Mouse (Mus musculus) MEL (cell line): ENCODE data around the gene Vmn1r32. TPM values are rescaled to one million over a fixed set of nuclear protein-coding genes. Genes with fewer than 3 reads are reported as not detected.

Experiments used
- DNase-seq: peaks from one replicate; pipeline ENCODE4 v3.0.0; 2011; ENCODE audit warnings: low read depth, low spot score
- H3K27ac ChIP-seq: 2 replicates; pipeline ENCODE4 v1.5.1; 2012; ENCODE audit warnings: low read depth, mild to moderate bottlenecking, control low read depth, low read length, moderate library complexity; ENCODE audit not compliant: control insufficient read depth
- H3K27me3 ChIP-seq, 2 experiments: fragments of 150-350 bp in 1 of 2; sonication (generic) in 1 of 2; 2 replicates each; pipeline ENCODE4 v1.6.1; 2012; ENCODE audit warnings: low read length in 2 of 2, mild to moderate bottlenecking in 2 of 2, improper control_type of control experiment in 1 of 2, moderate library complexity in 1 of 2; ENCODE audit not compliant: insufficient read depth in 2 of 2, control insufficient read depth in 1 of 2
- H3K36me3 ChIP-seq, 2 experiments: 2 replicates each; pipeline ENCODE4 v1.6.1; 2012 to 2014; ENCODE audit warnings: low read length in 2 of 2, improper control_type of control experiment in 1 of 2, inconsistent platforms in 1 of 2, mild to moderate bottlenecking in 1 of 2; ENCODE audit not compliant: insufficient read depth in 2 of 2, control insufficient read depth in 1 of 2
- H3K4me1 ChIP-seq, 2 experiments: fragments of 150-350 bp in 1 of 2; sonication (generic) in 1 of 2; 2 replicates each; pipeline ENCODE4 v1.6.1; 2012; ENCODE audit warnings: low read length in 2 of 2, improper control_type of control experiment in 1 of 2, mild to moderate bottlenecking in 1 of 2; ENCODE audit not compliant: insufficient read depth in 2 of 2, control insufficient read depth in 1 of 2
- H3K4me3 ChIP-seq, 2 experiments: fragments of 150-350 bp in 1 of 2; sonication (generic) in 1 of 2; 2 replicates each; pipeline ENCODE4 v1.5.1; 2012; ENCODE audit warnings: low read depth in 2 of 2, low read length in 2 of 2, mild to moderate bottlenecking in 2 of 2, moderate library complexity in 2 of 2, control low read depth in 1 of 2, improper control_type of control experiment in 1 of 2; ENCODE audit not compliant: control insufficient read depth in 1 of 2, insufficient read depth in 1 of 2
- H3K79me2 ChIP-seq: 2 replicates; pipeline ENCODE4 v1.6.1; 2012; ENCODE audit warnings: mild to moderate bottlenecking, low read length, moderate library complexity; ENCODE audit not compliant: control insufficient read depth, poor library complexity, insufficient read depth
- H3K9ac ChIP-seq: 2 replicates; pipeline ENCODE4 v1.6.1; 2012; ENCODE audit warnings: low read depth, mild to moderate bottlenecking, control low read depth, low read length, moderate library complexity; ENCODE audit not compliant: control insufficient read depth, poor library complexity, severe bottlenecking
- H3K9me3 ChIP-seq: fragments of 150-350 bp; sonication (generic); replicated peaks from 2 replicates; pipeline ENCODE4 v1.6.1; 2012; ENCODE audit warnings: mild to moderate bottlenecking, low read length, improper control_type of control experiment, moderate library complexity; ENCODE audit not compliant: insufficient read depth
- CHD1 ChIP-seq: IDR thresholded peaks from 2 replicates; pipeline ENCODE4 v1.6.1; 2012; ENCODE audit warnings: low read depth, mild to moderate bottlenecking, inconsistent platforms, low read length, improper control_type of control experiment
- CHD2 ChIP-seq: IDR thresholded peaks from 2 replicates; pipeline ENCODE4 v1.6.1; 2011; ENCODE audit warnings: low read length, improper control_type of control experiment
- ELF1 ChIP-seq: IDR thresholded peaks from 2 replicates; pipeline ENCODE4 v1.6.1; 2014; ENCODE audit warnings: low read depth, mild to moderate bottlenecking, inconsistent platforms, low read length, improper control_type of control experiment, moderate library complexity
- GABPA ChIP-seq: IDR thresholded peaks from 2 replicates; pipeline ENCODE4 v1.6.1; 2012; ENCODE audit warnings: low read depth, mild to moderate bottlenecking, inconsistent platforms, low read length, improper control_type of control experiment, moderate library complexity
- GATA1 ChIP-seq: IDR thresholded peaks from 2 replicates; pipeline ENCODE4 v1.6.1; 2011; ENCODE audit warnings: low read depth, low read length, improper control_type of control experiment
- HCFC1 ChIP-seq: IDR thresholded peaks from 2 replicates; pipeline ENCODE4 v1.6.1; 2012; ENCODE audit warnings: low read depth, mild to moderate bottlenecking, inconsistent platforms, low read length, improper control_type of control experiment, moderate library complexity
- JUND ChIP-seq: IDR thresholded peaks from 2 replicates; pipeline ENCODE4 v1.6.1; 2011; ENCODE audit warnings: low read depth, mild to moderate bottlenecking, improper control_type of control experiment, low read length
- KAT2A ChIP-seq: conservative IDR thresholded peaks from 2 replicates; pipeline ENCODE4 v1.6.1; 2012; ENCODE audit warnings: low read depth, low read length, improper control_type of control experiment, inconsistent platforms
- MAFK ChIP-seq: IDR thresholded peaks from 2 replicates; pipeline ENCODE4 v1.6.1; 2011; ENCODE audit warnings: low read depth, mild to moderate bottlenecking, low read length, improper control_type of control experiment, borderline replicate concordance
- MAZ ChIP-seq: IDR thresholded peaks from 2 replicates; pipeline ENCODE4 v1.6.1; 2012; ENCODE audit warnings: low read depth, mild to moderate bottlenecking, inconsistent platforms, low read length, improper control_type of control experiment
- MEF2A ChIP-seq: IDR thresholded peaks from 2 replicates; pipeline ENCODE4 v1.6.1; 2014; ENCODE audit warnings: low read depth, mild to moderate bottlenecking, inconsistent platforms, low read length, improper control_type of control experiment; ENCODE audit not compliant: poor library complexity, insufficient replicate concordance, severe bottlenecking; ENCODE audit errors: extremely low read depth
- MXI1 ChIP-seq: IDR thresholded peaks from 2 replicates; pipeline ENCODE4 v1.6.1; 2011; ENCODE audit warnings: mild to moderate bottlenecking, low read depth, low read length, improper control_type of control experiment
- MYB ChIP-seq: IDR thresholded peaks from 2 replicates; pipeline ENCODE4 v1.6.1; 2011; ENCODE audit warnings: mild to moderate bottlenecking, low read depth, low read length, improper control_type of control experiment
- NELFE ChIP-seq: IDR thresholded peaks from 2 replicates; pipeline ENCODE4 v1.6.1; 2011; ENCODE audit warnings: low read depth, low read length, improper control_type of control experiment
- POLR2A ChIP-seq, 2 experiments: IDR thresholded peaks; 2 replicates each; pipeline ENCODE4 v1.6.1; 2011 to 2012; ENCODE audit warnings: low read length in 2 of 2, mild to moderate bottlenecking in 2 of 2, control low read depth in 1 of 2, improper control_type of control experiment in 1 of 2, low read depth in 1 of 2, moderate library complexity in 1 of 2; ENCODE audit not compliant: control insufficient read depth in 1 of 2, insufficient read depth in 1 of 2, poor library complexity in 1 of 2
- POLR2AphosphoS2 ChIP-seq: IDR thresholded peaks from 2 replicates; pipeline ENCODE4 v1.6.1; 2011; ENCODE audit warnings: low read length, improper control_type of control experiment
- RAD21 ChIP-seq: IDR thresholded peaks from 2 replicates; pipeline ENCODE4 v1.6.1; 2011; ENCODE audit warnings: mild to moderate bottlenecking, low read depth, low read length, improper control_type of control experiment
- TAL1 ChIP-seq: IDR thresholded peaks from 2 replicates; pipeline ENCODE4 v1.6.1; 2012; ENCODE audit warnings: mild to moderate bottlenecking, inconsistent platforms, low read length, moderate library complexity, mixed read lengths
- TBP ChIP-seq: IDR thresholded peaks from 2 replicates; pipeline ENCODE4 v1.8.0; 2011; ENCODE audit warnings: low read depth, low read length, improper control_type of control experiment
- USF1 ChIP-seq: IDR thresholded peaks from 2 replicates; pipeline ENCODE4 v1.6.1; 2014; ENCODE audit warnings: low read depth, mild to moderate bottlenecking, inconsistent platforms, low read length, improper control_type of control experiment, moderate library complexity
- USF2 ChIP-seq, 2 experiments: IDR thresholded peaks; 2 replicates each; pipeline ENCODE4 v1.6.1; 2011 to 2012; ENCODE audit warnings: improper control_type of control experiment in 2 of 2, low read length in 2 of 2, borderline replicate concordance in 1 of 2, inconsistent platforms in 1 of 2, low read depth in 1 of 2, mild to moderate bottlenecking in 1 of 2; ENCODE audit not compliant: insufficient read depth in 1 of 2
- ZMIZ1 ChIP-seq: IDR thresholded peaks from 2 replicates; pipeline ENCODE4 v1.6.1; 2012; ENCODE audit warnings: low read depth, mild to moderate bottlenecking, inconsistent platforms, low read length, improper control_type of control experiment, moderate library complexity
- polyA plus RNA-seq, 2 experiments: library from polyadenylated mRNA; stranded (reverse) in 1 of 2; unstranded in 1 of 2; fragments of >175 nt in 1 of 2; fragments of >200 nt in 1 of 2; gene quantifications; 2 replicates each; pipeline versions ENCODE4 v1.2.1 to v1.2.4; 2012; ENCODE audit warnings: low replicate concordance in 2 of 2, low read depth in 1 of 2; ENCODE audit not compliant: insufficient read length in 2 of 2, insufficient read depth in 1 of 2, missing spikeins in 1 of 2
- total RNA-seq: library from RNA; depleted of rRNA; stranded (reverse); fragments of 300-350 nt; gene quantifications from 2 replicates; pipeline ENCODE4 v1.2.3, GENCODE M21; 2012; rRNA removed

Gene Vmn1r32
- total RNA-seq (not detected in 2 replicates), polyA plus RNA-seq (under 1 TPM in 1 of 2 experiments, not detected in 1; 0.19 TPM)

DNA sequence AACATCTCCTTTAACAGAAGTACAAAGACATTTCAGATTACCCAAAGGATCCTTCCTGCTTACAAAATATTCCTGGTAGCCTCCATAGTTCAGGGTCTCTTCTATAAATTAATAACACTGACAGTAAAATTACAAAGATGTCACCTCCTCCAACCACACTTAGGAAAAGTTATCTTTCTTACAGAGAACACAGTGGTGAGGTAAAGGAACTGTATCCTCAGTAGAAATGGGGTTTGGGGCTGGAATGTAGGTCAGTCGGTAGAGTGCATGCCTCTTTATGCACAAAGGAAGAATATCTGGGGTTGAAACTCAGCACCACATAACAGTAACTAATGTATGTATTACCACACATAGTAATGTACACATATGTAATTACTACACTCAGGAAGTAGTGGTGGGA lies at the start of gene Vmn1r32:
TSS of gene Vmn1r32 (minus strand) at position 101 of the 400 bp plus-strand sequence.
- TF ChIP-seq USF1 (no peak), ELF1 (no peak), HCFC1 (no peak), MAFK (no peak), RAD21 (no peak), TBP (no peak), GABPA (no peak), JUND (no peak), POLR2AphosphoS2 (no peak), MYB (no peak), USF2 (IDR thresholded peaks at IDR 0.05; ENCODE audit: borderline replicate concordance in 1 of 2, insufficient read depth in 1 of 2, low read depth in 1 of 2, low read length in 2 of 2) (no peak), MEF2A (no peak), GATA1 (no peak), CHD2 (no peak), TAL1 (no peak), ZMIZ1 (no peak), NELFE (no peak), MAZ (no peak)
- TF ChIP-seq, all 39 proteins: peak for 0
- Histone ChIP-seq H3K36me3 (no peaks in the 10 kb centered on the region), H3K9me3 (no peaks in the 10 kb centered on the region), H3K27ac (no peak within 1 kb of the TSS), H3K79me2 (no peaks in the 10 kb centered on the region), H3K4me3 (no peak within 1 kb of the TSS), H3K9ac (no peak within 1 kb of the TSS), H3K4me1 (no peaks in the 10 kb centered on the region), H3K27me3 (no peaks in the 10 kb centered on the region)
- no peak for DNase-seq

DNA sequence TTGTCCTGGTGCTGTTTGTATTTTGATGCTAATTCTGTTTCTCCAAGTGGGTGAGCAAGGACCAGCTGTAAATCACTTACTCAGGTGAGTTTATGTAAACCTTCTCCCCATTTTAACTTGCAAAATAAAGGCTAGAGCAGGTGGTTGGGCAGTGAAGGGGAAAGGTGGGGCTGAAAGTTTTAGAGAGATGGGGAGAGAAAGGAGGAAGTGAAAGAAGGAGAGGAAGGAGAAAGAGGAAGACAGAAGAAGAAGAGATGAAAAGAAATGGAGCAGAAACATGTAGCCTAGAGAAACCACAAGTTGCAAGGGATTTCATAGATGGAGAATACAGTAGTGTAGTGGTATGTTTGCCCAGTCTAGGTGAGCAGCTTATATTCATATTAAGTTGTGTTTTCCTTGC lies 35.9 kb upstream of the Vmn1r32 start:
- no peak overlapping the region for H3K27ac ChIP-seq
- H3K79me2 ChIP-seq: no peaks in the 10 kb centered on the region
- TF ChIP-seq ZMIZ1: no peak
- TF ChIP-seq HCFC1: no peak
- no peak for TF ChIP-seq GATA1
- no peak for TF ChIP-seq KAT2A
- no peak for TF ChIP-seq CHD1
- TF ChIP-seq MXI1: no peak
- no peak for TF ChIP-seq POLR2A (IDR thresholded peaks at IDR 0.05; ENCODE audit: control insufficient read depth in 1 of 2, insufficient read depth in 1 of 2, low read depth in 1 of 2, low read length in 2 of 2, poor library complexity in 1 of 2)
- TF ChIP-seq GABPA: no peak
- no peaks in the 10 kb centered on the region for H3K27me3 ChIP-seq
- H3K4me3 ChIP-seq: no peak overlapping the region
- no peak for DNase-seq
- H3K36me3 ChIP-seq: no peaks in the 10 kb centered on the region
- no peak overlapping the region for H3K9ac ChIP-seq
- H3K4me1 ChIP-seq: no peaks in the 10 kb centered on the region
- no peaks in the 10 kb centered on the region for H3K9me3 ChIP-seq
